Mouse (Mus musculus) cerebral cortex, adult 2 months (tissue): ENCODE data around the gene Tshz2.

ENCODE experiments used
- WGBS: fragments of 180-500 bp; shearing (Covaris S2); methylation state at CpG from one replicate; pipeline ENCODE4 v1.1.7; 2018; 5-methylcytosine and 5-hydroxymethylcytosine counted together

The Tshz2 gene

DNA sequence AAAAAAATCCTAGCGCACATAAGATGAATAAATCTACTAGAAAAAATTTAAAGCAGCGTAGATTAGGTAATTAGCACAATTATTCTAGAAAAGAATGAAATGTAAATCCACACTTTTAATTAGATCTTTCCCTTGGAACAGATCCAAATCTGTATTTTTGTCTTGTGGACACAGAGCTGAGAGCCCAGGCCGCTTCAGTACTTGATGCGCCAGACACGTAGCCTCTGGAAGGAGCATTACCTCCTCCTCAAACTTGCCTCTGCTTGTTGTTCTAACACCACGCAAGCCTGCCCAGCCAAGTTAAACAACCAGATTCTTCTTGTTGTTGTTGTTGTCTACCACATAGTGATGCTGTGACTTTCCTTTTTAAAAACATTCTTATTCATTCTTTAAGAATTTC is 310.9 kb downstream of the Tshz2 start:
- 77% methylated on average over 6 of the region's 6 CpGs for WGBS

DNA sequence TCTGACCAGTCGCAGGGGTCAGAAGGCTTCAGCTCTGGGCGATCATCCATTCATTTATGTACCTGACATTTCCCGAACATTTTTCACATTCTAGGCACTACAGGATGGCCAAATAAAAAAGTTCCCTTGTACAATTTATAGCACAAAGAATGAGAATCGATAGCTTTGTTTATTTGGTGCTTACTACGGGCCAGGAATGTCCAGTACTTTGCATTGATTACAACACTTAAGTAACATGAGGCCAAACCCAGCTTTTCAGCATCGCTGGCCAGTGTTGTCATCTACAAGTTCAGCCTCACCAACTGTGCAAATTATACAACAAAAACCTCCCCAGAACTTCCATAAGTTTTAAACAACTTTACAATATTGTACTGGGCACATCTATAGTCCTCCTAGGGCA is 315.3 kb downstream of the Tshz2 start:
- 93% methylated on average over 6 of the region's 6 CpGs for WGBS

DNA sequence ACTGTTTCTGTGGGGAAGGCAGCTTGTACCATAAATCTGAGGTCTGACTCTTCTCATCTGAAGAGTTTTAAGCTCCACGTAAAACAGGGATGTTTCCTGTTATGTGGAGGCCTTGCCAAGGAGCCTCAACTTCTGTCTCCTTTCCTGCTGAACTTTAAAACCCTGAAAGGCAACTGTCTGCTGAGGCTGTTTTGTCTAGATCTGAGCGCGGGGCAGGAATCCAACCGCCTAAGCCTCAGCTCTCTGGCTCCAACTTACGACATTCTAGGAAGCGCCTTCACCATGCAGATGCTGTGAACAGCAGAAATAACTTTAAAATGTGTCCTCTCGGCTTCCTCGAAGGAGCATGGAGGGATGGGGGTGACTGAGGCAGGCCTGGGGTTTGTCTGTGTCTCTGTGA is 318.2 kb downstream of the Tshz2 start:
- 53% methylated on average over 8 of the region's 8 CpGs for WGBS

DNA sequence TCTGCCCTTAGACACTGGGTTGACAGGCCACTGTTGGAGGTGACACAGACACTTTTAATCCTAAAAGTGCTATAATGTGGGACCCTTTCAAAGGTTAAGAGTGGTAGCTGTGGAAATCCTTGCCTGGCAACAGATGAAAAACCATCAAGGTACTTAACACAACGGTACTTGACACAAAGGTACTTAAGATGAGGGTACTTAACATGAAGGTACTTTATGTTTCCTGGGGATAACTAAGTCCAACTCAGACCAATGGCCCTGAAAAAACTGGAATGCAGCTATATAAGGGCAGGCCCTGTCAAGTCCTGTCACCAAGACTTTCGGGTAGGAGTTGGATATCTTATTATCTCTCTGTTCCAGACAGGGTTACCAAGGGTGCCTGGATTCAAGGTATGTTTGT is 320.2 kb downstream of the Tshz2 start:
- 95% methylated on average over 2 of the region's 2 CpGs for WGBS

DNA sequence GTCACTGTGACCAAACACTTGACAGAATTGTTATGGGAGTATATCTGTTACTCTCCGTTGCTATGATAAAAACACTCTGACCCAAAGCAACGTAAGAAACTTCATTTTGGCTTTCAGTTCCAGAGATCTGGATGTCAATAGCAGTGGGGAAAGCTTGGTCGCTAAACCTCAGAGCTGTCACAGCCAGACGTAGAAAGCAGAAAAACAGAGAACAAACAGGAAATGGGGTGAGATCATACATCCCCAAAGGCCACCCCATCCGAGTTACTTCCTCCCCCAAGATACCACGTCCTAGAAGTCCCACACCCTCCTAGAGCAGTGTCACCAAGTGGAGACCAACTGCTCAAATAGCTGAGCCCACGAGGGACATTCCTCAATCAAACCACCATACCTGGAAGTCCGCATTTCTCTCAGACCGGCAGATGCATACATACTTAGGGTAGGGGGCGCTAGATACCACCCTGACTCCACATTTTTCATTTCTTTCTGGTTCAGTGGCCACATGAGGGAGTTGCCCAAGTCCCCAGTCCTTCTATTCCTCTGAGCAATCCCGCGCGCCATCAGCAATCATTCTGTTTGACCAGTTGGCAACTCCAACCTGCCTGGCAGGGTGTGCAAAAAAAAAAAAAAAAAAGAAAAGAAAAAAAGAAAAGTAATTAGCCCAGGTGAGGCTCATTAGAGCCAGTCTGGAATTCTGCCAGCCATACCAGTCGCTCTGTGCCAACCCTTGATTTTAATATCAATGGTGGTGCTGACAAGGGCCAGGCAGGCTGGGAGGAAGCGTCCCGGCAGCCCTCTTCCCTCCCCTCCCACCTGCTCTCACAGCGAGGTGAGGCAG is 326.1 kb downstream of the Tshz2 start:
- 36% methylated on average over 17 of the region's 17 CpGs for WGBS

DNA sequence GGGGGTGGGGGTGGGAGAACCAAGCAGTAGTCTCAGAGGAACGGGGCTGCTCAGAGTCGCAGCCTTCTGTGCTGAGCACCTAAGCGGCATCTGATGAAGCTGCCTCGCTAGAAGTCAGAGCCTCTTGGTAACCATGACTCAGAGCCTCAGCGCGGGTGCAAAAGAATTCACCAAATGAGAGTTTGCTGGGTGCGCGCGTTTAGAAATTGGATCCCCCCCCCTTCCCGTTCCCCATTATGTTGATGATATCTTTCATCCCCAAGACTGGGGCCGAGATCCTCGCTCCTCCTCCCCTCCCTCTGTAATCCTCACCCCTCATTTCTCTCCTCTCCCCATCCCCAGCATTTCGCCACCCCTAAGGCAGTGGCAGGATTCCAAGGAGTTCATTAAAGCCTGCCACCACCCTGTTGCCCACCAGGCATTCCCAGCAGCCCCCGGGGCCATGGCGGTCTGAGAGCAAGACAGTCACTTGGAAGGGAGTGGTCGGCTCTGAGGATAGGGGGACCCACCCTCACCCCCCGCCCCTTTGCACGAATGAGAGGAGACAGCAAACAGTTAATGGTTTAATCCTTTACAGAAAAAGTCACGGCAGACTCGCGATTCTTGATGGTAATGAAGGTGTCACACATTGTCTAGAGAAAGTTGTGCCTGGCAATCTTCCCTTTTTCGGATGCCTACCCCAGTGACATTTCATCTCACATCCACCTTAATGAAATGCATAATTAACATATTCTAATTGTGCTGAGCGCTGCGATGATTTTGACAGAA is 328.8 kb downstream of the Tshz2 start:
- WGBS = 10% methylated on average over 24 of the region's 24 CpGs

DNA sequence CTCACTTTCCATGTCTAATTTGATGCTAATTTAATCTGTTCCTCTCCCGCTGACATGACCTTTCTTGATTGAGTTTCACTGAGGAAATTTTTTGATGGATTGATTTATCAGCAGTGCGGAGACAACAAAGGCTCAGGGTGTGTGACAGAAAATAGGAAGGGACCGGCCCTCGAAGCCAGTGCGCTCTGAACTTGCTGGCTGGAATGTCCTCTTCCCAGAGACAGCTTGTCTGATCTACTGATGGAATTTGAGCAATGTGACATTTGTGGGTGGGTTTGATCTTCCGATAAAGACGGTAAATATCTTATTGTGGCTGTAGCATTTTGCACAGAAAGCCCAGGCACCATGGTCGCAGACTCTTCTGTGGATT is 329.4 kb downstream of the Tshz2 start:
- WGBS = 36% methylated on average over 8 of the region's 8 CpGs

DNA sequence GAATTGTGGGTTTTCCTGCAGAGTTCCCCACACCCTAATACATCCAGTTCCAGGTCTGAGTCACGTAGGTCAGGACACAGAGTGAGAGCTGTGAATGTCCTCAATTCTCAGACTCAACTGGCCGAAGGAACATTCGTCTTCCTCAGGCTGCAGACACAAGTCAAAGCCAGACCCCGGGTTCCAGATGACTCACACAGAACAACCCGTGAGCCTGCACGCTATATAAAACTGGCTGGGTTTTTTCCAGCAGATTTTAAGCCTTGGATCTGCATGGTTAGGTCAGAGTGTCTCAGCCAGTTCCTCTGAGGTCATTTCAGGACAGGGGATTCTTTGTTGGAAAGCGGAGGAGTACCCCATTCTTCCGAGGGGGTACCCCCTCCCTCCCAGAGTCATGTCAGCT is 330.0 kb downstream of the Tshz2 start:
- 52% methylated on average over 8 of the region's 8 CpGs for WGBS

DNA sequence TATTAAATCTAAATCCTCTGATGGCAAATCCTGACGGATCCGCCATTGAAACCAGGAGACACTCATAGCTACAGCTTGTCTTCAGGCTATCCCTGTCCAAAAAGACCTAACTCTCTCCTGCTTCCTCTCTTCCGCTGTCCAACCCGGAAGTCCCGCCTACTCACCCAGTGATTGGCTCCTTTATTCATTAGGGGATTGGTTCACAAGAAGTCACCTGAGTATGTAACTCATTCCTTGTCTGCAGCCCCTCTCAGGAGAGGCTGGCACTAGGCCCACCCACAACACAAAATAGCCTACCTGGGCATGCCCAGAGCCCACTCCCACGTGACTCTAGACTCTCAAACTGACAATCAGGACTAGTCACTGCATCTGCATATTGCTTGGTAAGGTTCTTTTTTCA is 337.7 kb downstream of the Tshz2 start:
- 94% methylated on average over 6 of the region's 6 CpGs for WGBS

DNA sequence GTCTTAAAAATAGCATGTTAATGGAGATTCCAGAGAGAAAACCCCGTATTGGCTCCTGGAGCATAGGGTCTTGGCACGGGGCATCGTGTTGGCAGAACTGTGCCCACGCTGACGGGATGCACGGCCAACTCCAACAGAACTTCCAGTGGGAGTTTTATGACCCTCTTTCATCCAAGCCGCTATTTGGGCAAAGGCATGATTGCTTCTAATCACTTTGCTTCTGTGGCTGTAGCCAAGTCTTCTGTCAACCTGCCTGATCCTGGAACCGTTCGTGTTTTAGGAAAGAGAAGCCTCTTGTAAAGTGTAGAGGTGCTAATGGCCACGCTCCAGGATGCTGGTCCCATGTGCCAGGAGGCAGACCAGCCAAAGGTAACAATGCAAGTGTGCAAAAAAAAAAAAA is 350.1 kb downstream of the Tshz2 start:
- whole genome bisulfite sequencing = 56% methylated on average over 10 of the region's 10 CpGs

DNA sequence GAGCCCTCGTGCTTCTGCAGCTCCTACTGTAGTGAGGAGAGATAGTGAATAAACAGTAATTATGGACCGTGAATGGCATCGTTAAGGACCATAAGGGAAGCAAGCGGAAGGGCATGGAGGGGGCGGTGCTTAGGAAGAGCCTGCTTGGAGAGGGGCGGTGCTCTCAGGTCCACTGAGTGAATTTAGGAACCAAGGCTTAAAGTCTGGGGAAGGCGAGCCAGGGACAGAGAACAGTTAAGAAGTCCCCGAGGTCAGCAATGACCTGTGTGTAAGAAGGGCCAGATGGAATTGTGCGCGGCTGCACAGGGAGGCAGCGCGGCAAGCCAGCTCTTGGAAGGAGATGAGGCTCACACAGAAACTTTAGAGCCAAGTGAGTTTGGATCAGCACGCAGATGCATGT is 354.4 kb downstream of the Tshz2 start:
- 46% methylated on average over 13 of the region's 13 CpGs for WGBS

DNA sequence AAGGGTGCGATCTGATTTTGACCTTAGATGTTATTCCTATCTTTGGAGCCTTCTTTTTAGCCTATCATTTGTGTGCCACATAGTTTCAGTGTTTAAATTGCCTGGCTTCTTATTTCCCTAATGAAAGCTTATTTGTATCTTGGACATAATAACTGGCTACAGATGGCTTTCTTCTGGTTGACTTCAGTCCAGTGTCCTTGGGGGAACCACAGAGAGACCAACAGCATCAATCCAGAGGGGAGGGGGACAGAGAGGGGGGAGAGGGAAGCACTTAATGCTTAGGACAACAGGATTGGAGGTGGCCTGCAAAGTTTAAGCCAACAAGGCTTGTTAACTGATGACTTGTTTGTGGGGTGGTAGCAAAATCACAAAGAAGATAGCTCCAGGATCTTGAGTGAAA is 356.4 kb downstream of the Tshz2 start:
- 92% methylated on average over 1 of the region's 1 CpGs for WGBS

DNA sequence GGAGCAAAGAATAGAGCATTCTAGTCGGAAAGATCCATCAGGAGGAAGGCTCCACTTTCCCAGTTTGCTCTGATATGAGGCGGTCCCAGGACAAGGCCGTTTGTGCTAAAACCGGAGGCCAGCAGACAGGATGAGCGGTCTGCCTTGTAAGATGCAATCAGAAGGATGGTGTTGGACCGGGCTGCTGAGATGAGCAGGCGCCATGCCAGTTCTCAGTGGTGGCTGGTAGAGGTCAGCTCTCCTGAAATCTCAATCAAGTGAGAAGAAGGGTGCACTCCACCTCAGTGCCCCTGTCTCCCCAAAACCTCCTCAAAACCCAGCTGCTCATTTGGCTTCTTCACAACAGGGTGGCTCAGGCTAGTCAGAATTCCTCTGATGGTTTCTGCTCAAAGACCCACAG is 358.2 kb downstream of the Tshz2 start:
- 92% methylated on average over 7 of the region's 7 CpGs for WGBS

DNA sequence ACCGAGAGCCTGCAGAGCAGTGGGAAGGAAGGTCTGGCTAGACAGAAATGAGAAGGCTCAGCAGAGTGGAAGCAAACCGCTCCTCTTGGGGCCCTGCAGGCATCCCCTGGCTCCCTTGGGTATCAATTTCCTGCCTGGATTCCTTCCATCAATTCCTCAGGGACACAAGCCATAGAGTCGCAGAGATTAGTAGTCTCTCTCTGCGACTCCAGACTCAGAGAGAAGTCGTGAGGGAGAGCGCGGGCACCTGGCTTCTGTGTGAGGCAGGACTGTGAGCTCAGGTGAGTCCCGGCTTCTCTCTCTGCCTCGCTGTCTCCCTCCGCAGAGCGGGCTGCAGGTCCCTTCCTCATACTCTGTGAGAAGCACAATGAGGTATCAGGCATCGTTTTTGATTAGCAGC is 363.2 kb downstream of the Tshz2 start:
- 47% methylated on average over 12 of the region's 12 CpGs for WGBS

DNA sequence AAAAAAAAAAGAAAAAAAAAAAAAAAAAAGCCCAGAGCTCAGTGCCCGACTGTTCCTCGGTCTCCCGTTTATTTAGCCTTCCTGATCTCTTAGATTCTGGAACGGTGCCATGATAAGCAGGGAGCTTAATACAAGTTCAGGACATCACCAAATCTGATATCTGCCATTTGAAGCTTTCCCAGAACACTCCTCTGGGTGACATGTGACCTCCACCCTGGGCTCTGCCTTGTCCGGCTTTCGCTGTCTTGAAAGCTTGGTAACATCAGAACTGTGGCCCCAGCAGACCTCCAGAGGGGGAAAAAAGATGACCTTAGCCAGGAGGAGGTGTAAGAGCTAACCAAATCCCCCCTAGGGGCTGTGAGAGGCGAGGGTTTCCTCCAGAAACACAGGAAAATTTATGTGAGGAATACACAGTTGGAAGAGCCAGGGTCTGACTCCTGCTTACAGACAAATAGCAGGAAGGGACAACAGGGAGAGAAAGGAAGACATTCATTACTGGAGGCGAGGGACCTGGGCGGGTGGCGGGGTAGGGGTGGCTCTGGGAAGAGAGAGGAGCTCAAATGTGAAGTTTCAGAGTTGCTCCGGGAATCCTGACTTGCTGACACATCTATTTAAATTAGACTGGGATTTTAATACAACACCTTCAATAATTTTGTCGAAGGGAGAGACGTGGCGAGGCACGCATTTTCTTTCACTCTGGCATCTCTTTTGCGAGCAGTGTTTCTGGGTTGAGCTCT is 363.9 kb downstream of the Tshz2 start:
- WGBS = 50% methylated on average over 16 of the region's 16 CpGs

DNA sequence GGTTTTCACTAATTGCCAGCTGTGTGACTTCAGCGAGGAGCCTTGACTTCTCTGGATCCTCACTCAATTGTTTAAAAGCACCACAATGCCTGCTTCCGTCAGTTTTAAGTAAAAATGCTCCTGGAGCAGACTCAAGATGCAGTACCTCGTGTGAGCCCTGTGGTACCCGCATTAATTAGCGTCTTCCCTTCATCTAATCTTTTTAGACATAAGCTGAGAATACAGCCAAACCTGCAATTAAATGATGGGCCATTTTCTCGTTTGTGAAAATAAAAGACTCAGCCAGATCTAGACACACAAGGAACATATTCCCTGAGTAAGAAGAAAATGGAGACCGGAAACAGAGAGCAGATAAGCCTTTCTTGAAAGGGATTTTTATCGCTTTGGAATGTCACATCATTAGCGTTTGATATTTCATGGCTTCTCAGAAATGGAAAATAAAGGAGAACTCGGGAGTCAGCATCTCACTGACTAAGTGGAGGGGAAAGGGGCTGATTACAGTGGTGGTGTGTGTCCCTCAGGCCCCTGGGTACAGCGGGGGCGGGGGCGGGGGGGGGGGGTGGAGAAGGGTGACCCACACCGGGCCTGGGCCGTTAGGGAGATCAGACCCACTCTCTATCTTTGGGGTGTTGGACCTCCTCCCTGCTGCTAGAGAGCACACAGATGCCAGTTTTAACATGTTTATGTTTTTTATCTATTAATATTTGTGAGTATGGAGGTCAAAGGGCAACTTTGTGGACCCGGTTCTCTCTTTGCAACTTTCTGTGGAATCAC is 364.6 kb downstream of the Tshz2 start:
- 54% methylated on average over 16 of the region's 16 CpGs for WGBS

DNA sequence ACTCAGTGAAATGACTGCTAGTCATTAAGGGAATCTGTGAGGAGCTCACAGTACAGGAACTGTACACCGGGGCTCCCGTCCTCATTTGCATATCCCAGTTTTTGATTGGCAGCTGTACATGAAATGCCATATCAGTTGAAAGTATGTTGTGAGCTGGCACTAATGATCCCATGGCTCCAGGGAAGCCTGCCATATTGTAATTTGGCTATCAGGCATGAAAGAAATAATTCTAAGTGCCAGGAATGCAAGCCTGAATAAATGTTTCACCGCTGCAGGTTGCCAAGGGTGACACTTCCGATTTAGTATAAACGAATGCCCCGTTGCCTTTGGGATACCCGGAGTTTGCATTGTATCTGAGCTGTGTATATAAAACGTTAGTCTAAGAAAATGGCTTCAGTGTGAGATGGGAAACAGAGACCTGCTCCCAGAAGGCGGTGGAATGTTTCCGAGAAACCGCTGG is 366.1 kb downstream of the Tshz2 start:
- WGBS = 36% methylated on average over 11 of the region's 11 CpGs

DNA sequence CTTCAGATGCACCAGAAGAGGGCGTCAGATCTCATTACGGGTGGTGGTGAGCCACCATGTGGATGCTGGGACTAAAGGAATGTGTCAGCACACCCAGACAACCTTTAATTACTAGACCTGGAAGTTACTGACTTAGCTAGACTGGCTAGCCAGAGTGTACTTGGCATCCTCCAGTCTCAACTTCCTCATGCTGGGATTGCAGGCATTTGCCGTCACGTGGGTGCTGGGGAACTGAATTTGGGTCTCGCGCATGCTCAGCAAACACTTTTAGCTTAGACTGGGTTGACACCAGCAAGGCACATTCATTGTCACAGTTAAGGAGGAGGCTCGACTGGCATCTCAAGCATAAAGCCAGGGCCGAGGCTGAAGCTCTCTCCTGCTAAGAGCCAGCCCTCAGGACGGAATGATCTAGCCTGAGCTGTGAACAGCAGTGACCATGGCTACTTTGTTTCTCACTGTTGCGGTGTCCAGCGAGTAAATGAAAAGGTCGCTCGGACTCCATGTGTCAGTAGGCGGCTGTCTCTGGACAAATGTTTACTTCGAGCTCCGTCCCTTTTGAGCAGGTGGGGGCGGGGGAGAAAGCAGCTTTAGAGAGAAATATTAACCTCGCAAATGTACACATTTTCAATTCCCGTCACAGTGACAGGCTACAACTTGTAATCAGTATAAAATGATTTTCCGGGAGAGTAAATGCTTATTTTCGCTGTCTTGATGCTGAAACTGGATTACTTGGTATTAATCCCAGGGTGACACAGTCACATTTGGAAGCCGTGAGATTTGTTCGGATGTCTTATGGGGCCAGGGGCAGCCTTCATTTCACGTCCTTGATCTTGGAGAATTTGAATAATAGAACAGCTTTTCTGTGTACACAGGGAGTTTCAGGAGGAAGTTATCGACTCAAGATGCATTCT is 370.0 kb downstream of the Tshz2 start:
- WGBS = 48% methylated on average over 25 of the region's 25 CpGs

DNA sequence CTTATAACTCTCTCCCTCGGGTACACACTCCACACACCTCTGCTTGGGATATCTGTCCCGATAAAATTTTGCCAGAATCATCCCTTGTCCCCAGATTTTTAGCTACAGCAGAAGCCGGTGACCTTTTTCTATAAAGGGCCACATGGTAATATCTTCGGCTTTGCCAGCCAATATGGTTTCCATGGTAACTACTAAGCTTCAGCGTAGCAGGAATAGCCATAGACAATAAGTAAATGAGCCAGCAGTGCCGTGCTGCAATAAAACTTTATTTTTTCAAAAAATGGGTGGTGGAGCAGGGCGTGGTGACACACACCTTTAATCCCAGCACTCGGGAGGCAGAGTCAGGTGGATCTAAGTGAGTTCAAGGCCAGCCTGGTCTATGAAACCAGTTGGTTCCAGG is 370.9 kb downstream of the Tshz2 start:
- WGBS = 49% methylated on average over 8 of the region's 8 CpGs

DNA sequence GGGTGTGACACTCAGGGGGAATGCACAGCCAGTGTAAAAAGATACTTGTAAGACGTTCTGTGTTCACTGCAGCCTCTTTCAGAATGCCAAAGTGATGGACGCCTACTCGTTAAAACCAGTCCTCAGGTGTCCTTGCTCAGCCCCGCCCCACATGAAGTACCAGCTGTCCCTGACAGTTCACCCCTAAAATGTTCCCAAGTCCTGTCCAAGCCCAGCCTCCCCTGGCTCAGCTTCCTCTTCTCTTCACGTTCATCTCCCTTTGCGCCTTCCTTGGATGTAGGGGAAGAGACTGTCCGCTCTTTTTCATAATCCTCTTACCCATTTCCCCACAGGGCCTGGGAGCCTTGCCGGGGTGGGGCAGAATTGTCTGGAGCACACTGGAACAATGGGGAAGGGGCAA is 374.0 kb downstream of the Tshz2 start:
- 82% methylated on average over 8 of the region's 8 CpGs for WGBS
